Mouse (Mus musculus) urinary bladder, adult 18-20 months (tissue): ENCODE measurements around the gene Shisa3.

Experiments used
- DNase-seq, 2 experiments: peaks; one replicate each; pipeline ENCODE4 v3.0.0; 2022; ENCODE audit warnings: low spot score in 2 of 2, mixed read lengths in 2 of 2

Gene Shisa3

DNA sequence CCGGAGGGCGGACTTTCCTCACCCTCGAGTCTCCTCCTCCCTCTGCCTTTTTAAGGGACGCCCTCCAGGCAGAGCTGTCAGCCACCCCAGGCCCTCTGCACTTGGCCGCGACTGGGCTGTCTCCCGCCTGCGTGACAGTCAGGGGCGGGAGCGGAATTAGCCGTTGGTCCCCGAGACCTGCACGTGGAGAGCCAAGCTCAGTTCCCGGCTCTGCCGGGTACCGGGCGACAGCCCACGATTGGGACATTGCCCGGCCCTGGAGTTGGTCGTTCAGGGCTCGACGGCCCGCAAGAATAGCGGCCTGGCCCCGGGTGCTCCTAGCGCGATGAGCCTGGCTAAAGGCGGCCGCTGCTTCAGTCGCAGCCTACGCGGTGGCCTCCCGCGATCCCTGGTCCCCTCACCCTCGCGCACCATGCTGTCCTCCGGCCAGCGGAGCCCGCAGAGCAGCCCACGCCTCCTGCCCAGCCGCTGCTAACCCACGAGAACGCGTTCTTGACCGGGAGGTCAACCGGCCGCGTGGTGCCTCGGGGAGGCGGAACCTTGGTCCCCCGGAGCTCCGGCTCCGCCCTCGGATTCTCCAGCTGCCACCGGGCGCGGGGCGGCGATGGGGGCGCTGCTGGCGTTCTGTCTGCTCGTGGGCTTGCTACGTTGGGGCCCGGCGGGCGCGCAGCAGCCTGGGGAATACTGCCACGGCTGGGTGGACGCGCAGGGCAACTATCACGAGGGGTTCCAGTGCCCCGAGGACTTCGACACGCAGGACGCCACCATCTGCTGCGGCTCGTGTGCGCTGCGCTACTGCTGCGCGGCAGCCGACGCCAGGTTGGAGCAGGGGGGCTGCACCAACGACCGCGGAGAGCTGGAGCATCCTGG, at the start of gene Shisa3:
Shisa3 (plus strand) TSS at position 79 of the 870 bp plus-strand sequence.
- DNase-seq: peak in 1 of 2 experiments; percentile 27

DNA sequence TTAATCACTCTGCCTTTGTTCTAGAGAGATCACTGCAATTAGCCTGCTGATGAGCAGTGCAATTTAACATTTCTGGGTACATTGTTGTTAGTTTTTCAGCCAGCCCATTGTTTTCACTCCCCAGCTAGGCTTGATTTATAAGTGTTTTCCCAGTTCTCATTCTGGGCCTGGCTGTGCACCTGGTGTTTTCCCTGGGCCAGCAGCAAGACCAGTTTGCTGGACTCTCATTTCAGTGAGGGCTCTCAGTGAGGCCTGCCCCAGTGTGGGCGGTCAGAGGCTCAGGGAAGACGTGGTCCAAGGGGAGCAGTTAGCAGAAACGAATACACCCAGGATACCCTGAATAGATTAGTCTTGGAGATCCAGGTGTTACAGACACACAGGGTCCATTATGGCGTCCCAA, 49.0 kb upstream of the Shisa3 start:
- DNase-seq: no peak

DNA sequence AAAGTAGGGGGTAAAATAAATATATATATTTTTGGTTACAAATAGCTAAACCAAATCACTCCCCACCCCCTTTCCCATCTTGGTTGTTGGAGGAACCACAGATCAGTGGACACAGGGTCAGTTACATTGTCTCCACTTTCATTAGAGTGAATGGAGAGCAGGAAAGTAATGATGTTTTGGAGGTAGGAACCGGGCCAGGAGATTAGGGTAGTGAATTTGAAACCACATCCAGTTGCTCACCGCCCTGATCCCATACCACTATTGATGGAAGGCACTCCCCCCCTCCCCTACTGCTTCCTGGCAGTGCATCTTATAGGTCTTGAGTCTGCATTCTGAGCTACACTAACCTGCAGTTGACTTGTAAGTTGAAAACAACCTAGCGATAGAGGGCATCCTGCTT, 48.6 kb upstream of the Shisa3 start:
- DNase-seq: no peak

DNA sequence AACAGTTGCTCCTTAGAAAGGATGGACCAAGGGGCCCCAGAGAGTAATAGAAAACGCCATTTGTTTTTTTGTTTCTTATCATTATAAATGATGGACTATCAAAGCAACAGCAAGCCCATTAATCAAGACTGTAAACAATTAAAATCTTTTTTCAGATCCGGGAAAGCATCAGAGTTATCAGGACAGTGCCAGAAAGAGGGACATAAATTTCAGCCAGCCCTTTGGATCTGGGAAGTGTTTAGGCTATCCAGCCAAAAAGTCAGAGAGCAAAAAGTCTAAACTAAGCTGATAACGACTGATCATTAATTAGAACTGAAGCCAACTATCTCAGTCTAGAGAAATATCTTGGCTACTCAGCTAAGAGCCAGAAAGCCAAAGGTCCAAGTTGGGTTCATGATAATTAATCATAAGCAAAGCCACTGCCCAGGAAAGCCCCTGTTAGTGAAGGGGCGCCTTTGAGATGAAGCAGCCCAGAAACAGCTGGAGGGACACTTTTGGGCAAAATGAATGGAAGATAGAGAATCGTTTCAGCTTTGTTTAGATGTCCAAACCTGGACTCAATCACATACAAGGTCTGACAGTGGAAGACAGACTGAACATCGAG, 35.0 kb upstream of the Shisa3 start:
- no peak for DNase-seq

DNA sequence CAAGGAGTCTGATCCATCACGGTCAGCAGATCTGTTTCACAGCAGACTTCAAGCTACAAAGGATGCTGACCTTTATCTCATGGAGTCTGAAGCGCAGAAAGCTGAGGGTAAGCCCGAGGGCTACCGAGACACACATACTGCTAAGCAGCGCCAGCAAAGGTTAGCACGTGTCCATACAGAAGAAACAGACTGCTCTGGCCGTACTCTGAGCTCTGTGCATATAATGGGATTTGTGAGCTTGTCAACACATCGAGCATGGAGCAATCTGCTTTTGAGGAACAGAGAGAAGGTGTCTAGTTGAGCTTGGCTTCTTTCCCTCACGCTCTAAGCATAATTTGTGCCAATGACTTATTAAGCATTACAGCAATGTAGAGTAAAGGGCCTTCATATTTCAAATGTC, 33.6 kb upstream of the Shisa3 start:
- no peak for DNase-seq

- DNase-seq: no peak
Measured at GRCm38 (mm10) chr5:67575705-67576104, 32.0 kb upstream of the Shisa3 start.

DNA sequence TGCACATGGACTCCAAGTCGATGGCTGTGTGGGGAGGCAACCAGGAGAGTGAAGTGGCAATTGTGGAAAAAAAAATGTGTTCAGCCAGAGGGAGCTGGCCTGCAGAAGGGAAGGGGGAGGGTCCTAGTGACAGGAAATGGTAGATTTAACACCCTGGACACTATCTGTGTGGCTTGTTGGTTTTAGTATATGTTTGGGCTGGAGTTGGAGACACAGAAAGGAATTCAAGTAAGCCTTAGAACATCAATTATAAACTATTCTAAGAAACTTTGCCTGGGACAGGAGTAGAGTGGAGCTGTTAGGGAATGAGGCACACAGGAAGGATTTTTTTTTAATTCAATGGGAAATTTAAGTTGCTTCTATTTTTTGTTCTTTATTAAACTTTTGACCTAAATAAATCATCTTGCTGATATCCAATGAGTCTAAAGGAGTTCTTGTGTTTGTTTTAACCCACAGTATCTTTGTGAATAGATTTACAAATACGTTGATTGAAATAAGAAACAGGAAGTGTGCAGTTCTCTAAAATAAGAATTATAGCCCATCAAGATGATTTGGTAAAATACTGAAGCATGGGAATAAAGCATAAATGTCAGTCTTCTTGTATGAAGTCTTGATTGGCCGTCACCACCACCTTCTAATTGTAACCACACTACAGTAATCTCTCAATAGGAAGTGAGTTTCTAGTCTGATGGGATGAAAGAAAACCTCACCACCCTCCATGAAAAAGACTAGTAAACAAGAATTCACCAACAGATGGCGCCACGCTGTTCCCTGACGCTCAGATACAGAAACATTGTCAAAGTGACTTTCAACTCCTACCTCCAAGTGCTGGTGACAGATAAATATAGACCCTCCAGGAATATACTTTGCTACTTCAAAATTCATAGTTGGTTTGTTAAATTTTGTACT, 27.7 kb upstream of the Shisa3 start:
- no peak for DNase-seq

DNA sequence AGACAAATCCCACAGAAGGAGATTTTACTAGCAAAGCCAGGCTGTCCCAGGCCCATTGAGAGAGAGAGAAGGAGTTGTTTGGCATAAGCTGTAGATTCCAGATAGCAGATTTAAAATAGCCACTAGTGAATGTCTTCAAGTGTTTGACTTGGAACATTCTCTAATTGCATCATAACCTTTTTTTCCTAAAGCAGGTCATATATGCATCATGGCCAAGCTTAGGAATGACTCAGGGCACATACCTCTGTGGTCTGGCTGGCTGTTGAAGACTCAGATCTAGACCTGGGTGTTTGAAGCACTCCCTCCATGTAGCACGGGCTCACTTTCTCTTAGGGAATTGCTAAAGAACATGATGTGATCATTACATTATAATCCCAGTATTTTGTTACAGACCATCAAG, 12.6 kb upstream of the Shisa3 start:
- DNase-seq: no peak

DNA sequence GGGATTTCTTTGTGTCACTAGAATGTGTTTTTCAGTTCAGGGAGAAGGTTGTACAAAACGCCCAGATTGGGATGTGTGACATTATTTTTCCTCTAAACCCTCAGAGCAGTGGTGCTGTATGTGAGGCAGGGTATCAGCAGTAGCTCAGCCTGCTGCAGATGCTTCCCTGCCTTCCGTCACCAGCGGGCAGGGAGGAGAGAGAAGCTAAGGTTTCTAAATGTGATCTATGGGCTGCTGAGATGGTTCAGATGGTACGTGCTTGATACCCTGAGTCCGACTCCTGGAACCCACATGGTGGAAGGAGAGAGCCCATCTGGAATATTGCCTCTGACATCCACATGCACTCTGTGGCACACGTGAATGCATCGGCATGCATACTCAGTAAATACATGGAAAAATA, 12.1 kb upstream of the Shisa3 start:
- DNase-seq: no peak

- no peak for DNase-seq
Measured at GRCm38 (mm10) chr5:67599935-67600334, 7.7 kb upstream of the Shisa3 start.

DNA sequence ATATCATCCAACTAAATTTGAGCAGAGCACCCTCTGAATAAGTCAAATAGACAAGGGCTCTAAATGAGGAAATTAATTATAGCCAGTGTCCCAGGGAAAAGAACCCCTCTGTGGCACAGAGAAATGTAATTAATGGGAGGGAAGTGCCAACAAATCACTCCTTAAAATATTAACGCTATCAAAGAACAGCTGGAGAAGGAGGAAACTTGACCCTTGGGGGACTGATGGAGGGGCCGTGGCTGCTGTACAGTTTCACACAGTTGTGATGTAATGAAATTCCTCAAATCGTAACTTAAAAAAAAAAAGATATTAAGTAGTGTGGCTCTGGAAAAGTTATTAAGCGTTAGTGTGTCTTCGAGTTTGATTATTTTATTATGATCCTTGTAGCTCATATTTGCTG, 1.7 kb upstream of the Shisa3 start:
- DNase-seq: no peak

- peak in 1 of 2 experiments; percentile 34 for DNase-seq
Measured at GRCm38 (mm10) chr5:67606916-67607803, 522 bp upstream of the Shisa3 start.

- DNase-seq: no peak
Measured at GRCm38 (mm10) chr5:67608674-67609519, 1.2 kb downstream of the Shisa3 start.

GRCm38 (mm10) chr5:67609520-67609837, 1.8 kb downstream of the Shisa3 start:
- DNase-seq: no peak

GRCm38 (mm10) chr5:67621230-67621629, 13.5 kb downstream of the Shisa3 start:
- no peak for DNase-seq

DNA sequence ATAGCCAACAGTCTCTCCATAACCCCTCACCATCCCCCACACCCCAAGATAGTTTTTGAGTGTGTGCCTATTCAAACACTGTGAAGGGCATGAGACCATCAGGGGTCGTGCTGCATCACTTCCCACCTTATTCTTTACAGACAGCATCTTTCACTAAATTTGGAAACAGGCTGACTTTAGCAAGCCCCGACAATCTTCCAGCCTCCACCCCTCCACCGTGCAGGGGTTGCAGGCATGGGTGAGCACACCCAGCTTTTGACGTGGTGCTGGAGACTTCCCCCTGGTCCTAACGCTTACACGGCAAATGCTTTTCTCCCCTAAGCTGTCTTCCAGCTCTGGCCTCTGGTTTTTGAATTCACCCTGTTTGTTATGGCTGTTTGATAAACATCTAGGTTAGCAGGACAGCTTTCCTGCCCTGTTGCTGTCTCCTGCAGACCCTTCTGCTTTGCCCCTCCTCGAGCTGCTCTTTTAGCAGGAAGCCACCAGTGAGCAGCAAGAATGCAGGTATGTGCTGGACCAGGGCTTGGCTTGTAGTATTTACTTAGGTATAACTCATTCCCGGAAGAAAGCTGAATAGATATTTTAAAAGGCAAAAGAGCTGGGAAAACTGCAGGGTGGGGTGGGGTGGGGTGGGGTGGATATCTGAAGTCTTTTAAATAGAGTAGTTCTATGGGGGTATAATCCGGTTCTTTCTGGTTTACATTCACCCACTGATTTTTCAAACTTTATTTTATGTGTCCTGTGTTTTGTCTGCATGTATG, 20.7 kb downstream of the Shisa3 start:
- no peak for DNase-seq

GRCm38 (mm10) chr5:67629440-67629839, 21.8 kb downstream of the Shisa3 start:
- no peak for DNase-seq

DNA sequence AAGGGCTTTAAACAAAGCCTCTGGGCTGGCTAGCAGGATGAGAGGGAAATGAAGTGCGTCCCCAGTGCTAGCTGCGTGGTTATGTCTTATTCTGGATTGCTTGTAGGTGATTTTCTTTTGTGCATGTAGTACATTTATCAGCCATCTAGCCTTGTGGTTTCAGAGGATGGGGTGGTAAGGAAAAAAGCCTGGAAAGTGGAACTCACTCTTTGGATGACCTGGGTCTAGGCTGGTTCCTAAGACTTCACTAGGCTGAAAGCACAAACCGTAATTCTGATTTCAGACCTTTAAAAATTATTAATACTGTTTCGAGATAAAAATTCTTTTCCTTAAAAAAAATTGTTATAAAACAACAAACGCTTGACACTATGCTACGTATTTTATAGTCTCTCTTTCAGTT, 22.2 kb downstream of the Shisa3 start:
- no peak for DNase-seq

- no peak for DNase-seq
Measured at GRCm38 (mm10) chr5:67631261-67631660, 23.6 kb downstream of the Shisa3 start.
